ENCODE assay signal across 12 mouse cellular contexts in the genomic region with DNA sequence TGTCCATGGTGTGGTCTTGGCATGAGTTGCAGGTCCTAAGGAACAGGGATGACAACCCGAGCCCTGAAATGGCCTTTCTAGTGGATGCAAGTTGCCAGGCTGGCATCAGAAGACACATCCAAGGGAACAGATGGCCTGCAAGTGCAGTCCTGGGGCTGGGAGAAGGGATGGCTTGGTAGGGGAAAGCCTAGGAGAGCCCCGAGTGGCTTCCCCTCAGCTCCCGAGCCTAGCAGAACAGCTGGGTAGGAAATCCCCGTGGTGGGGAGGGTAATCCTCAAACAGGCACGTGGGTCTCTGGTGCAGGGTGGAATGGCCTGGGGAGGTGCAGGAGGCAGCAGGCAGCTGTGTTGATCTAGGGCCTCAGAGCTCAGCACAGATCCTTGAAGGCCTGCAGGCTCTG. TPM values are rescaled to one million over a fixed set of nuclear protein-coding genes. Genes with fewer than 3 reads are reported as not detected.
A peak's percentile ranks its signal among the peaks of the same experiment; 100 is the strongest.
DNase-seq lines count a peak whose midpoint lies in the region; ATAC-seq and TF ChIP-seq lines count a peak whose summit lies in the region.
"Had no signal": no experiment of that assay in that cellular context is flagged by ENCODE, and none has a peak within 500 bp of the region (broad histone marks: within the 10 kb centered on the region; RNA-seq: fewer than 3 reads in every experiment).

No protein-coding gene starts in this region.

- H3K4me3 ChIP-seq in kidney, embryonic 16.5 days (ENCODE audit: low read length): no peak overlapping the region
- no peak overlapping the region for H3K4me3 ChIP-seq in cerebellum, adult 2 months (replicated peaks; ENCODE audit: insufficient read depth, low read depth, low read length)
- H3K4me3 ChIP-seq in hindbrain, postnatal 0 days (ENCODE audit: low read length): no peak overlapping the region
- no peak overlapping the region for H3K4me3 ChIP-seq in thymus, adult 2 months (ENCODE audit: control insufficient read depth, insufficient read depth, low read length)
- H3K4me3 ChIP-seq: heart, embryonic 13.5 days had no signal

- TF ChIP-seq CTCF in cerebellum, adult 2 months (IDR thresholded peaks at IDR 0.05; ENCODE audit: borderline replicate concordance, insufficient read depth, low read depth, low read length): no peak
- TF ChIP-seq CTCF in hindbrain, postnatal 0 days (IDR thresholded peaks at IDR 0.05; ENCODE audit: low read depth): no peak
- no peak for TF ChIP-seq CTCF in thymus, adult 2 months (IDR thresholded peaks at IDR 0.05; ENCODE audit: borderline replicate concordance, control insufficient read depth, extremely low read depth, insufficient read depth, low read length, poor library complexity)

- ATAC-seq in kidney, embryonic 16.5 days (ENCODE audit: low FRiP score, low TSS enrichment): no peak
- peak; percentile 31; the same call in 1 of the 2 replicates for ATAC-seq in hindbrain, postnatal 0 days

- 0 out of 2 replicates have a peak overlapping the region, but pooled peaks have one; percentile 38 for H3K9ac ChIP-seq in kidney, embryonic 16.5 days (replicated peaks; ENCODE audit: low read length)
- H3K9ac ChIP-seq in hindbrain, postnatal 0 days (replicated peaks; ENCODE audit: low read length): 0 out of 2 replicates have a peak overlapping the region, but pooled peaks have one; percentile 5
- H3K9ac ChIP-seq: heart, embryonic 13.5 days had no signal

- WGBS in kidney, embryonic 16.5 days: 70% methylated on average over 5 of the region's 5 CpGs
- WGBS in cerebellum, adult 2 months: 10% methylated on average over 5 of the region's 5 CpGs
- WGBS in hindbrain, postnatal 0 days: 26% methylated on average over 5 of the region's 5 CpGs
- WGBS in thymus, adult 2 months: 68% methylated on average over 5 of the region's 5 CpGs

- H3K9me3 ChIP-seq in kidney, embryonic 16.5 days (ENCODE audit: low read length): no peaks in the 10 kb centered on the region
- no peaks in the 10 kb centered on the region for H3K9me3 ChIP-seq in hindbrain, postnatal 0 days (ENCODE audit: low read length)
- H3K9me3 ChIP-seq: heart, embryonic 13.5 days had no signal

- no peak for TF ChIP-seq POLR2A in cerebellum, adult 2 months (IDR thresholded peaks at IDR 0.05; ENCODE audit: borderline replicate concordance, insufficient read depth, low read length)
- no peak for TF ChIP-seq POLR2A in thymus, adult 2 months (IDR thresholded peaks at IDR 0.05; ENCODE audit: control insufficient read depth, extremely low read depth, insufficient read depth, low read length, poor library complexity)

- H3K4me2 ChIP-seq in kidney, embryonic 16.5 days (replicated peaks; ENCODE audit: low read depth, low read length): no peak overlapping the region
- H3K4me2 ChIP-seq in hindbrain, postnatal 0 days (ENCODE audit: low read depth, low read length): no peak overlapping the region
- H3K4me2 ChIP-seq: heart, embryonic 13.5 days; liver, embryonic 11.5 days had no signal

- no peak for DNase-seq in kidney, adult 9 months
- DNase-seq in brain, adult 2 months (ENCODE audit: low read depth, low spot score): peak; percentile 74
- peak; percentile 64 to 76 for DNase-seq in cerebellum, adult 2 months
- peak; percentile 51 for DNase-seq in hindbrain, postnatal 0 days (ENCODE audit: low spot score)
- no peak for DNase-seq in layer of hippocampus, adult 9-10 months (ENCODE audit: low spot score)
- DNase-seq in adipocyte (ENCODE audit: low spot score): no peak
- no peak for DNase-seq in thymus, adult 2 months

- H3K4me1 ChIP-seq in kidney, embryonic 16.5 days (ENCODE audit: insufficient read depth, low read length): 0 out of 2 replicates have a peak, but pooled peaks cover 10% of the 10 kb centered on the region
- H3K4me1 ChIP-seq in cerebellum, adult 2 months (ENCODE audit: control insufficient read depth, insufficient read depth, low read length): peaks cover 25% of the 10 kb centered on the region
- no peaks in the 10 kb centered on the region for H3K4me1 ChIP-seq in hindbrain, postnatal 0 days (ENCODE audit: insufficient read depth, low read length)
- no peaks in the 10 kb centered on the region for H3K4me1 ChIP-seq in thymus, adult 2 months (replicated peaks; ENCODE audit: control insufficient read depth, insufficient read depth, low read length)

- H3K27me3 ChIP-seq in kidney, embryonic 16.5 days (ENCODE audit: insufficient read depth, low read length): no peaks in the 10 kb centered on the region
- H3K27me3 ChIP-seq in cerebellum, adult 2 months (ENCODE audit: control insufficient read depth, insufficient read depth, low read length): no peaks in the 10 kb centered on the region
- no peaks in the 10 kb centered on the region for H3K27me3 ChIP-seq in hindbrain, postnatal 0 days (ENCODE audit: insufficient read depth, low read length)
- H3K27me3 ChIP-seq in thymus, adult 2 months (ENCODE audit: control insufficient read depth, insufficient read depth, low read length): no peaks in the 10 kb centered on the region
- H3K27me3 ChIP-seq: heart, embryonic 13.5 days had no signal

- H3K27ac ChIP-seq in kidney, embryonic 16.5 days (ENCODE audit: low read length): no peak overlapping the region
- 0 out of 2 replicates have a peak overlapping the region, but pooled peaks have one; percentile 43 for H3K27ac ChIP-seq in cerebellum, adult 2 months (ENCODE audit: insufficient read depth, low read length)
- H3K27ac ChIP-seq in hindbrain, postnatal 0 days: peak overlapping the region; percentile 32; the same call in 1 of the 2 replicates
- no peak overlapping the region for H3K27ac ChIP-seq in thymus, adult 2 months (ENCODE audit: control insufficient read depth, insufficient read depth, low read length)
- H3K27ac ChIP-seq: heart, embryonic 13.5 days; macrophage had no signal

- peaks cover 46% of the 10 kb centered on the region for H3K36me3 ChIP-seq in kidney, embryonic 16.5 days (ENCODE audit: insufficient read depth, low read length)
- H3K36me3 ChIP-seq in hindbrain, postnatal 0 days (ENCODE audit: insufficient read depth, low read length): peaks cover 36% of the 10 kb centered on the region
- peaks cover 36% of the 10 kb centered on the region for H3K36me3 ChIP-seq in thymus, adult 2 months (ENCODE audit: control insufficient read depth, insufficient read depth, low read length)

RNA-seq across cellular contexts. Expression of a gene that starts 7.4 kb away (rescaled TPM):
- 55.7 and 63.3 TPM in 2 replicates for polyA plus RNA-seq in kidney, embryonic 16.5 days (2015; fragmentation: Nextera tagmentation; extraction: Ambion mirVana)
- 137 and 141 TPM in 2 replicates for polyA plus RNA-seq in cerebellum, adult 2 months (2012; rRNA removed)
- 51.5 and 53.0 TPM in 2 replicates for total RNA-seq in hindbrain, postnatal 0 days (2014; rRNA removed)
- polyA plus RNA-seq in hindbrain, postnatal 0 days (2015; fragmentation: Nextera tagmentation; extraction: Ambion mirVana): 178 and 204 TPM in 2 replicates
- 25.6 and 29.9 TPM in 2 replicates for polyA plus RNA-seq in thymus, adult 2 months (2012; rRNA removed)

RNA-seq across cellular contexts. Expression of a gene that starts 21.6 kb away (rescaled TPM):
- 12.6 and 15.4 TPM in 2 replicates for polyA plus RNA-seq in kidney, embryonic 16.5 days (2015; fragmentation: Nextera tagmentation; extraction: Ambion mirVana)
- 0.05 TPM in 1 of 2 replicates, not detected in the other for polyA plus RNA-seq in cerebellum, adult 2 months (2012; rRNA removed)
- not detected in 2 replicates for total RNA-seq in hindbrain, postnatal 0 days (2014; rRNA removed)
- polyA plus RNA-seq in hindbrain, postnatal 0 days (2015; fragmentation: Nextera tagmentation; extraction: Ambion mirVana): 0.05 TPM in 2 replicates
- 4.0 and 4.1 TPM in 2 replicates for polyA plus RNA-seq in thymus, adult 2 months (2012; rRNA removed)
- total RNA-seq: layer of hippocampus, adult 8-10 months had no signal
- polyA plus RNA-seq: macrophage had no signal

RNA-seq across cellular contexts. Expression of a gene that starts 26.3 kb away (rescaled TPM):
- 1.5 and 2.1 TPM in 2 replicates for polyA plus RNA-seq in kidney, embryonic 16.5 days (2015; fragmentation: Nextera tagmentation; extraction: Ambion mirVana)
- 0.36 and 0.46 TPM in 2 replicates for polyA plus RNA-seq in cerebellum, adult 2 months (2012; rRNA removed)
- total RNA-seq in hindbrain, postnatal 0 days (2014; rRNA removed): 0.63 and 1.0 TPM in 2 replicates
- polyA plus RNA-seq in hindbrain, postnatal 0 days (2015; fragmentation: Nextera tagmentation; extraction: Ambion mirVana): 0.25 and 0.32 TPM in 2 replicates
- polyA plus RNA-seq in thymus, adult 2 months (2012; rRNA removed): 20.1 and 20.7 TPM in 2 replicates

RNA-seq across cellular contexts. Expression of a gene that starts 52.6 kb away (rescaled TPM):
- polyA plus RNA-seq in kidney, embryonic 16.5 days (2015; fragmentation: Nextera tagmentation; extraction: Ambion mirVana): 4.5 and 4.8 TPM in 2 replicates
- polyA plus RNA-seq in cerebellum, adult 2 months (2012; rRNA removed): 5.3 and 6.9 TPM in 2 replicates
- total RNA-seq in hindbrain, postnatal 0 days (2014; rRNA removed): 6.3 and 6.9 TPM in 2 replicates
- 4.7 and 6.1 TPM in 2 replicates for polyA plus RNA-seq in hindbrain, postnatal 0 days (2015; fragmentation: Nextera tagmentation; extraction: Ambion mirVana)
- polyA plus RNA-seq in thymus, adult 2 months (2012; rRNA removed): 22.0 and 31.7 TPM in 2 replicates

Comparison
In these comparisons a context has a peak if more than half of its experiments do, and no peak if none do; other contexts are left out.
1. H3K27ac ChIP-seq: peak in cerebellum, adult 2 months (single experiment) and hindbrain, postnatal 0 days (single experiment); none in kidney, embryonic 16.5 days (single experiment) and thymus, adult 2 months (single experiment).
2. DNase-seq: peak in brain, adult 2 months (single experiment), cerebellum, adult 2 months (2 of 2) and hindbrain, postnatal 0 days (single experiment); none in kidney, adult 9 months (single experiment), layer of hippocampus, adult 9-10 months (single experiment), adipocyte (single experiment) and thymus, adult 2 months (single experiment).